Mouse (Mus musculus) layer of hippocampus, postnatal 14 days (tissue): ENCODE results near the gene Tom1l2. TPM values are rescaled to one million over a fixed set of nuclear protein-coding genes. Genes with fewer than 3 reads are reported as not detected.

ENCODE experiments used
- DNase-seq, 2 experiments: peaks; one replicate each; pipeline ENCODE4 v3.0.0; 2021 to 2022; ENCODE audit warnings: low spot score in 2 of 2, mixed read lengths in 1 of 2
- total RNA-seq, 2 experiments: library from RNA; stranded (reverse); gene quantifications; 2 replicates each; pipeline ENCODE4 v1.2.3; 2021

Tom1l2 gene
- total RNA-seq, 2 experiments from 2014 or later: 140 to 147 TPM

DNA sequence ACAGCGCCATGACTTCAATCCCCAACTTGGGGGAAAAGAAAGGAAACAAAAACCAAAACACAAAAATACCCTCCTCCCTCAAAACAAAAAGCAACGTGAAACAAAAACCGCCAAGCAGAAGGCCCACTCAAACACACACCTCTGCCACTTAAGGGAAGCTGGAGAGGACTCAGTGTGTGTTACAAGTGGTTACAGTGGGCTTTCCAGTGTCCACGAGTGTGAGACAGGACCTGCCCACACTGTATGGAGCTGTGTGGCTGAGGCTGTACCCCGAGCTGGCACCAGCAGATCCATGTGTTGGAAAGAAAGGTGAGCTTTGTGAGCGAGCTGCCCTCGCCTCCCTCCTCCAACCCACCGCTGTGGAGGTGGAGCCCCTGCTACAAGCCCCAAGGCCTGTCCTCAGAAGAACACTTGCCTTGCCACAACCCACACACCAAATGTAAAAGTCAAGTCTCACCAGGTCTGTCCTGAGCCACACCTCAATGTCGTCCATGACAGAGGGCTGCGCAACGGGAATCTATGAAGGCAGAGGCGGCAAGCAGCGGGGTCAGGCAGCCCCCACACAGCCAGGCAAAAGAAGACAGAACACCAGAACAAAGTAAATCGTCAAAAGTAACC lies 120.2 kb downstream of the Tom1l2 start:
- no peak for DNase-seq

GRCm38 (mm10) chr11:60231951-60232350 lies 120.8 kb downstream of the Tom1l2 start:
- DNase-seq: no peak

DNA sequence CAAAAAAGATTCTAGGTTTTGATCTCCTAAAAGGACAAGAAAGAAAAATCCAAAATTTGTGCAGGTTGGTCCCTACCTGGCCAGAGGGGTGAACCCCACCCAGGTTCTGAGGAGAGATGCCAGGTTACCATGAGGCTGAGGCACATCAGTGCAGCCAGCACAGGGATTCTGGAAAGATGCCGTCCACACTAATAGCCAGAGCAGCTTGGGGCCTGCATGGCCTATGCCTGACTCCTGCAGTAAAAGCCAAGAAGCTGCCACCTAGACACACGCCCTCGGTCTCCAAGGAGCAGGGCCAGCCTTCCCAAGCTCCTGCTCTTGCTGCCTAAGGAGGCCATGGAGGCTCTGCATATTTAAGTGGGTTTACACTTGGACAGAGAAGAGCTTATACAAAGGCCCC lies 121.4 kb downstream of the Tom1l2 start:
- DNase-seq: no peak

GRCm38 (mm10) chr11:60230512-60230911 lies 122.2 kb downstream of the Tom1l2 start:
- no peak for DNase-seq

DNA sequence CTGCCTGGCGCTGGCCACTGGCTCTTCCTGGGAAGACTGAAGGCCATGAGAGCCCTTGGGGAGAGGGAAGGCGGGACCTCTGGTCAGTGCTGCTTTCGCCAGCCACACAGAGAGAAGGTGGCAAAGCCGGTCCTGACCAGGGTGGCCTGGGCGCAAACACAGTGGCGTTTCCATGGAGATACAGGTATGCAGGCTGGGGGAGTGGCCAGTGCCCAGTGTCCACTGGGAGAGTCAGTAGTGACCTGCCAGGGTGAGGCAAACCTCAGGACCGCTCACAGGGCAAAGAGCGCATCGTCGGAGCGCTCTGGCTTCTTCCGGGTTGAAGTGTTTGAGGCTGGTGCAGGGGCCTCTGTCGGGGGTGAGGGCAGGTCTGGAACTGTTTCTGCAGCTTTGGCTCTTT lies 122.9 kb downstream of the Tom1l2 start:
- no peak for DNase-seq

DNA sequence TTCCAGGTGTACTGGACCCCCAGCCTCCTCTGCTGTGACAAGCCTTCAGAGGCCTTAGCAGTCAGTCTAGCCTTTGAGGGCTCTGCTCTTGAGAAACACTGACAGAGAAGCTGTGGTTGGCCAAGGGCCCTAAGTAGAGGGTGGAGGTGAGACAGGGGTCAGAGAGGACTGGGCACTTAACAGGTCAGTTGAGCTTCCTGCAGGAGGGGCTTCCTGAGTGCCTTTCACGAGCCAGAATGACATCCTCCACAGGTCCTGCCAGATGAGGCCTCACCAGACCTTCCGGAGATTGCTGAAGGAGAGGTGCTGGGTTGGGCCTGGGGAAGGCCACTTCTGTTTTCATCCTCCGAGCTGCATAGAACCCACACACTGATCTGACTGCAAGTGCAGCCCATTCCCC lies 124.2 kb downstream of the Tom1l2 start:
- DNase-seq: no peak

GRCm38 (mm10) chr11:60225874-60226273 lies 126.8 kb downstream of the Tom1l2 start:
- DNase-seq: no peak

DNA sequence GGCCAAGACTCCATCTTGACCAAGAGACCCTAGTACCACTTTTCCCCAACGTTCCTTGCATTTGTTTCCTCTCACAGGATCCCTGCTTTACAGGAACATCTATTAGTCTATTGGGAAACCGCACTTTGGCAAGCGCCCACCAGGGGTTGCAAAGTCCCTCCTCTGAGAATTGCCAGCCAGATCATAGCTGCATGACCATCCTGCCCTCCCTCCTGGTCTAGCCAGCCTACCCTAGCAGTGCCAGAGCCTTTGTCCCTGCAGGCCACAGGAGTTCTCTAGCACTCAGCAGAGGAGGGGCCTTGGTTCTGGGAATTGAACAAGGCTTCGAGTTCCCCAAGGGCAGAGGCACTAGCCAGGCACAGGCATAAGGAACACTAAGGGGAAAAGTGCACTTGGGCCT lies 128.0 kb downstream of the Tom1l2 start:
- DNase-seq: no peak

DNA sequence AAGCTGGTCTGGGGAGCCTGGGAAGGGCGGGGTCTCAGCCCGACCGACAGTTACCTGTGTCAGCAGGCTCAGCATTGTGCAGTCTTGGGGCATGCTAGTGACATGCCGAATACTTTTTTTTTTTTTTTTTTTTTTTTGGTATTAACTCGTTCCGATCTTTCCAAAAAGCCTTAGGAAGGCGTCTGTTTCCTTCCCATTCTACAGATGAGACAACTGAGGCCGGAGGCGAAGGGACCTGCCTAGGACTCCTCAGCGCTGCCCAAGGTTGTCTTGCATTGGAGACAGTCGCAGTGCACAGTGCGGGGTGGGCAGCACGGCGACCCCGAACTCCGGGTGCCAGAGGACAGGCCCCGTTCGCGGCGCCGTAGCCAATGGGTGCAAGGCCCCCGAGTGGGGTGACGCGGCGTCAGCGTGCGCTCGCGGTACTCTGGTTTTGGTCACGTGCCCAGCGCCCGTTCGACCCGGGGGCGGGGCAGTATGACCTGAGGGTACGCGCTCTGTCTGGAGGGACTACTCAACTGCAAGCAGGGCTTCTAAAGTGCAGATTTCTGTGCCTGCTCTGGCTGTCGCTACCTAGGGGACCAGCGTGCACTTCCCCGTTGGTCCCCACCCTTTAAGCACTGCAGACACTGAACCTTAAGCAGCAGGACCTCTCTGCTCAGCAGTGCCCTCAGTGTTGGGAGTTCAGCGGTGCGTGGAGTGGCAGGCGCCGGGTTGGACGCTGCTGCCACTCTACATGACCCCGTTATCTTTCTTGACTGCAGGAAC lies 130.1 kb downstream of the Tom1l2 start, which contains the start of gene Srebf1:
Gene Srebf1, minus strand, starts transcription at position 113 of the 768 bp plus-strand sequence.
- DNase-seq: peak in 1 of 2 experiments; percentile 63

DNA sequence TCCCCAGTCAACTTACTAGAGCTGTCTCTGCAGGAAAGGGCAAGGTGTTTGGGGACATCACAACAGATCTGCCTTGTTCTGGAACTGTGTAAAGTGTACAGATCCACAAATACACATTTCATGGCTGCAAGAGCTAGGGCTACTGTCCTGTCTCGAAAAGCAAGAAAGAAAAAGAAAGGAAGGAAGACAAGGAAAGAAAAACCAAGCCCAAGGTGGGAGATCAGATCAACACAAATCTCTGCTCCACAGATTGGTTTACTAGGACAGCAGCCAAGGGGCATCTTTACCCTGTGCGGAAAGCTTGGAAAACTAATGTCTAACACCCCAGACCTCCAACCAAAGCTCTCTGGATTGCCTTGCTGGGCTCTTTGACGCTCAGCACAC lies 130.6 kb downstream of the Tom1l2 start:
- no peak for DNase-seq

- DNase-seq: no peak
These were observed 131.3 kb downstream of the Tom1l2 start for GRCm38 (mm10) chr11:60221425-60221824.

DNA sequence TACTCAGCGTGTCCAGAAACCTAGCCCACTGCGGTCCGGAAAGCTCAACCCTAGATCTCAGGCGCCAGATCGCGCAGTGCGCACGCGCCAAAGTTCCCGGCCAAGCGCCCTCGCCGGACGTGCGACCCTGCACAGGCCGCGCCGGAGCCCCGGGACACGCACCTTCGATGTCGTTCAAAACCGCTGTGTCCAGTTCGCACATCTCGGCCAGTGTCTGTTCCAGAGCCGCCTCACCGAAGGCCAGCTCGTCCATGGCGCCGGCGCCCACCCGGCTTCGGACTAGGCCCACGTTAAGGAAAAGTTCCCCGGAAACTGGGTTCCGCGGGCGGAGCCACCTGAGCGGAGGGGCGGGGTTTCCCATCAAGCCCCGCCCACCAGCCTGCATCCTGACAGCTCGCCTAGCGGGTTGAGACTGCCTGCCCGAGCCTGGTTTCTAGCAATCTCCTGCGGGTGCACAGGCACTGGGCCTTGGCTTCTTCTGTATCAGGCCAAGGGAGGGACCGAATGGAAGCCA lies 132.4 kb downstream of the Tom1l2 start:
- DNase-seq: peak; percentile 91

DNA sequence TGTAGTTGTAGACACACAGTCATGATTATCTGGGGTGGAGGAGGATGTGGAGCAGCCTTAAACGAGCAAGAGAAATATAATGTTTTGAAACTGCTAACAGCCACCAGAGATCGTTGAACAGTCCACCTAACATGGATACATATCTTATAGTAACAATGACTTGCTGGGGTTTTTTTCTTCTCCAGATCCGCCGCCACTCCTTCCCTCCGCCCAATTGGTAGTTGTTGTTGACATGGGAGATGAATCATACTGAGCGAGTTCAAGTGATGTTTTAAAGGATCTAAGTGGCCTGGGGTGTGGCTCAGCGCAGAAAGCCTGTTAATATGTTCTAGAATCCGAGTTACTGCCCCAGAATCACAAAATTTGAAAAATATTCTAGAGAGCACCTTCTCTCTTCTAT lies 133.1 kb downstream of the Tom1l2 start:
- DNase-seq: no peak

GRCm38 (mm10) chr11:60217467-60217866 lies 135.2 kb downstream of the Tom1l2 start:
- no peak for DNase-seq

GRCm38 (mm10) chr11:60216671-60217070 lies 136.0 kb downstream of the Tom1l2 start:
- DNase-seq: no peak

GRCm38 (mm10) chr11:60213266-60213665 lies 139.4 kb downstream of the Tom1l2 start:
- DNase-seq: no peak

DNA sequence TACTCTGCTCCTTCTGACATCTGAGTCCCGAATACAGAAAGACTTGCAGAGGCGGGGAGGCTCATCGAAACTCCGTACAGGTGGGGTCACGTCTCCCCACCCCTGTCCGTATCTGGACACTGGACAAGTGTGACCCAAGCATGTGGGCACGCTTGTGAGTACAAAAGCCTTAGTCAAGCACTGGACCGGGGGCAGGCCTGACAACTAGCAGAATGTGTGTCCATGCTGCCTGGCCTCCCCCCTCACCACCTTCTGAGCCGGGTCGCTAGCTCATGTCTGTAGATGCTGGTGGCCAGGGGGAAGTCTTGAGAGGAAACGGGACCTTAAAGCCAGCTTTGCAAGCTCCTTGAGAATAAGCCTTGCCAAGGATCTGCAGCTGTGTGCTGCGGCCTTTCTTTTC lies 140.9 kb downstream of the Tom1l2 start:
- DNase-seq: no peak

DNA sequence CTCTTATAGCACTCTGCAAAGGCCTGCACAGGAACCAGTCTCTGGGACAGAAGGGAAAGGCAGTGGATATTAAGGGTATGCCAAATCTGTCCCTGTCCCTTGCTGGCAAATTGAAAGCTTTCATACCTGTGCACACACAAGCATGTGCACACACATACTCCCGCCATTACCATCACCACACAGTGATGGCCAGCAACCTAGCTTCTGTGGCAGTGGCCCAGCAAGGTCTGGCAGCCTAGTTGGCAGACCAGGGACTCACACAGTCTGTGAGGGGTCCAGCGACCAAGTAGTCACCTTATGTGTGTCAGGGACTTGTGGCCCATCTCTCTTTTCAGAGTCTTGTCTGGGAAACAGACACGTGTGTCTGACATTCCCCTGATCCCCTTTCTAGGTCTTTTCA lies 141.6 kb downstream of the Tom1l2 start:
- DNase-seq: no peak

DNA sequence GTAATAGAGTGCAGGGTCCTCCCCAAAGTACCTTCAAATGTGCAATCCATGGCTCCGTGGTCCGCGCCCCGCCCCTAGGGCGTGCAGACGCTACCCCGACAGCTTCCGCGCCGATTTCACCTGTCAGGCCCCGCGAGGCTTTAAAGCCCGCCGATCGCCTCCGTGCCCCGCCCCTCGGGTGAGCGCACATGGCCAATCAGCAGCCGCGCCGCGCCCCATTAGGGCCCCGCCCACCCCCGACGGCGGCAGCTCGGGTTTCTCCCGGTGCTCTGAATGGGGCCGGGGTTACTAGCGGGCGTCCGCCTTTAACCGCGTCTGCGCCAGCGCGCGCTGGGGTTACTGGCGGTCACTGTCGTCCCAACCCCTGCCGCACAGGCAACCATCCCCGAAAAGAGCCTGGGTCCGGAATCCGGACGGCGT lies 142.4 kb downstream of the Tom1l2 start:
- DNase-seq: peak; percentile 82 to 91

GRCm38 (mm10) chr11:60209933-60210249 lies 142.8 kb downstream of the Tom1l2 start:
- no peak for DNase-seq

DNA sequence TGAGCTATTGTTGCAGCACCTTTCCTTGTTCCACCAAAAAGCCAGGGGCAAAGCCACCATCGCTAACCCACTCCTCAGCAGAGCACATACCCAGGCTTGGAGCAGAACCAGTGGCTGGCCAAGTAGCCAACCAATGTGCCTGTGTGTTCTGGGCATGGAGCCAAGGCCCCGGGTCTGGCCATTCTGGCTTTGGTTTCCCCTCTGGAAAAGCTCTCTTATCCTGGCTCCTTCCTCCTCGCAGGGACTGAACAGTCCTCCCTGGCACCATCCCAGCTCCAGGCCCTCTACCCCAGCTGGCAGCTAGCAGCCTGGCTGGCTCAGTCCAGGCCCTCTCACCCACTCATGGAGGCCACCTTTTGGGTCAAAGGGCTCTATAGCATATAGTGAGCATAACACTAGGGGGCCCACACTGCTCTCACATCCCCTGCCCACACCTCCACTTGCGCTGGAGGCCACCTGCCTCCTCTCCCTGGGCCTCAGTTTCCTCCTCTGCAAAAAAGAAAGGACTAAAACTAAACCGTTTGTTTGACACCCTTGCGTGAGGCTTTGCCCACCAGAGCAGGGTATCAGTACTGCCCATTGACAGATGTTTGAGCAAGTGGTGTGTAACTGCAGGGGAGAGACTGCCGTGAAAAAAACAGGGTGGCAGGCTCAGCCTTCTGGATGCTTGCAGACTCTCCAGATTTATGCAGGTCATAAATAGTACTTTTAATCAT lies 143.3 kb downstream of the Tom1l2 start:
- DNase-seq: peak; percentile 86 to 95

DNA sequence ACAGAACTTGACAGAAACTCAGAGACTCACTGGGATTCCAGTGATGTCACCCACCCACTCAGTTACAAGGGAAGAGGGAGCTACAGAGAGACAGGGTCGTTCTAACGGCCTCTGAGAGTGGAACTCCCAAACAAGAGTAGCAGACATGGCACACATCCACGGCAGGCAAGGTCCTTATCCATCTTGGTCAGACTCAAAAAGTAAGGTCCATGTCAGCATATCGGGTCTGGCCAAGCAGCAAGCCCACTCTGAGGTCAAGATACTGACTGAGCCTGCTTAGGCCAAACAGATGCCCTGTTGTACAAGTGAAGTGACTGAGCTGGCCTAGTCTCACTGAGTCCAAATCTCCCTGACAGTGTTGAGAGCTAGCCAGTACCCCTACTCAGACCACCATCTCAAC lies 144.0 kb downstream of the Tom1l2 start:
- no peak for DNase-seq
